Mouse (Mus musculus) MEL (cell line): ENCODE measurements at regions not wholly inside any gene's neighbourhood (a gene's known extent, or its start where the extent isn't known, plus 50 kb on each side); places are given as distances from the start of the nearest gene placed in this dataset.

Experiments
- CTCF ChIP-seq, 3 experiments: IDR thresholded peaks in 2 of 3; conservative IDR thresholded peaks in 1 of 3; 2 replicates each; pipeline ENCODE4 v1.5.1; 2011 to 2012; ENCODE audit warnings: low read length in 3 of 3, low read depth in 2 of 3, mild to moderate bottlenecking in 2 of 3, improper control_type of control experiment in 1 of 3, inconsistent platforms in 1 of 3, mixed read lengths in 1 of 3, moderate library complexity in 1 of 3; ENCODE audit not compliant: control insufficient read depth in 1 of 3, insufficient read depth in 1 of 3, poor library complexity in 1 of 3, severe bottlenecking in 1 of 3
- EP300 ChIP-seq, 2 experiments: IDR thresholded peaks; 2 replicates each; pipeline ENCODE4 v1.6.1; 2011; ENCODE audit warnings: improper control_type of control experiment in 2 of 2, low read length in 2 of 2, low read depth in 1 of 2, mild to moderate bottlenecking in 1 of 2
- GATA1 ChIP-seq: IDR thresholded peaks from 2 replicates; pipeline ENCODE4 v1.6.1; 2011; ENCODE audit warnings: low read depth, low read length, improper control_type of control experiment
- MAFK ChIP-seq: IDR thresholded peaks from 2 replicates; pipeline ENCODE4 v1.6.1; 2011; ENCODE audit warnings: low read depth, mild to moderate bottlenecking, low read length, improper control_type of control experiment, borderline replicate concordance
- MAX ChIP-seq: IDR thresholded peaks from 2 replicates; pipeline ENCODE4 v1.6.1; 2011; ENCODE audit warnings: low read length, improper control_type of control experiment
- POLR2A ChIP-seq, 2 experiments: IDR thresholded peaks; 2 replicates each; pipeline ENCODE4 v1.6.1; 2011 to 2012; ENCODE audit warnings: low read length in 2 of 2, mild to moderate bottlenecking in 2 of 2, control low read depth in 1 of 2, improper control_type of control experiment in 1 of 2, low read depth in 1 of 2, moderate library complexity in 1 of 2; ENCODE audit not compliant: control insufficient read depth in 1 of 2, insufficient read depth in 1 of 2, poor library complexity in 1 of 2
- TAL1 ChIP-seq: IDR thresholded peaks from 2 replicates; pipeline ENCODE4 v1.6.1; 2012; ENCODE audit warnings: mild to moderate bottlenecking, inconsistent platforms, low read length, moderate library complexity, mixed read lengths
- TBP ChIP-seq: IDR thresholded peaks from 2 replicates; pipeline ENCODE4 v1.8.0; 2011; ENCODE audit warnings: low read depth, low read length, improper control_type of control experiment
- USF1 ChIP-seq: IDR thresholded peaks from 2 replicates; pipeline ENCODE4 v1.6.1; 2014; ENCODE audit warnings: low read depth, mild to moderate bottlenecking, inconsistent platforms, low read length, improper control_type of control experiment, moderate library complexity

DNA sequence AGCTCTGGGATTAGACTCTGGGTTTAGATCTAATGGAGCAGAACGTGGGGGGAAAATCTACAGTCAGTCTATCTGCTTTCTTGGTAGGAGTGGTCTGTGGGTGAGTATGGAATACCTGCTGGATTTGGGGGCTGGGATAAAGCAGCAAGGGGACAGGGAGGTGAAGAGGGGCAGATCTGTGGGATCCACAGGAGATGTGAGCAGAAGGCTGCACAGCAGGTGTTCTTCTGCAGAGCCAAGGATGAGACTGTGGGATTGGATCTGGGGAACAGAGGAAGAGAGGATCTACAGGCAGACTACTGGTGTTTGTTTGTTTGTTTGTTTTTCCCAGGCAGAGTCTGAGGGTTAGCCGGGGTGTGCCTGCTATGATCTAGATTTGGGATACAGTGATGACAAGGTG lies 284.5 kb downstream of the Phkb start:
- no peak for TF ChIP-seq EP300 (IDR thresholded peaks at IDR 0.05; ENCODE audit: low read depth in 1 of 2, low read length in 2 of 2)
- no peak for TF ChIP-seq POLR2A (IDR thresholded peaks at IDR 0.05; ENCODE audit: control insufficient read depth in 1 of 2, insufficient read depth in 1 of 2, low read depth in 1 of 2, low read length in 2 of 2, poor library complexity in 1 of 2)
- TF ChIP-seq GATA1 = no peak
- TF ChIP-seq TBP = no peak
- no peak for TF ChIP-seq CTCF (IDR thresholded peaks at IDR 0.05 in 2 of 3, conservative IDR thresholded peaks at IDR 0.05 in 1 of 3; ENCODE audit: control insufficient read depth in 1 of 3, insufficient read depth in 1 of 3, low read depth in 2 of 3, low read length in 3 of 3, poor library complexity in 1 of 3, severe bottlenecking in 1 of 3)
- no peak for TF ChIP-seq MAFK
- TF ChIP-seq MAX = no peak
- TF ChIP-seq USF1 = no peak
- no peak for TF ChIP-seq TAL1
